Mouse (Mus musculus) left cerebral cortex, adult 6 months (tissue): ENCODE measurements around the gene Taok1. TPM values are rescaled to one million over a fixed set of nuclear protein-coding genes. Genes with fewer than 3 reads are reported as not detected.

Experiments used
- long read RNA-seq, 2 experiments: library from polyadenylated mRNA; unstranded; transcript quantifications; one replicate each; pipeline ENCODE4 v2.0.0; 2019 to 2020
- polyA plus RNA-seq: library from polyadenylated mRNA; unstranded; fragments of <200 nt; fragmentation: Nextera tagmentation; gene quantifications from 2 replicates; pipeline ENCODE4 v1.2.3, GENCODE M21; 2021

The Taok1 gene
- 11.2 and 21.6 TPM in 2 replicates for polyA plus RNA-seq
- long read RNA-seq, experiment 1, partial matches to known transcripts, result 11 of 52 reads
- long read RNA-seq, experiment 1, other reads (novel, unspliced or antisense), result 41 of 52 reads
- long read RNA-seq, experiment 2, partial matches to known transcripts, result 17 of 147 reads
- long read RNA-seq, experiment 2, other reads (novel, unspliced or antisense), result 130 of 147 reads

GRCm38 (mm10) chr11:77607538-77608455, at the start of gene Taok1:
Gene Taok1, minus strand, starts transcription at chr11:77607815.

GRCm38 (mm10) chr11:77519043-77519442, 88.6 kb downstream of the Taok1 start, which contains the start of gene Gm10392:
Gene Gm10392, minus strand, starts transcription at chr11:77519198.

GRCm38 (mm10) chr11:77515637-77516552, 91.7 kb downstream of the Taok1 start, which contains the start of gene Trp53i13:
Gene Trp53i13, minus strand, starts transcription at chr11:77515980.

GRCm38 (mm10) chr11:77514832-77515636, 92.6 kb downstream of the Taok1 start, which contains the start of gene Abhd15:
Gene Abhd15, plus strand, starts transcription at chr11:77515121.

GRCm38 (mm10) chr11:77493512-77494343, 113.9 kb downstream of the Taok1 start, which contains the start of gene Git1:
Gene Git1, plus strand, starts transcription at chr11:77493562.

GRCm38 (mm10) chr11:77489591-77490235, 117.9 kb downstream of the Taok1 start, which contains the start of gene Ankrd13b:
Gene Ankrd13b, minus strand, starts transcription at chr11:77489678.

Other genes with a start within 250 kb of the Taok1 start
- gene Coro6, start 145.4 kb downstream of the Taok1 start, polyA plus RNA-seq, result 7.2 and 7.5 TPM in 2 replicates
- gene Ankrd13b, start 118.1 kb downstream of the Taok1 start, polyA plus RNA-seq, result 5.0 and 25.4 TPM in 2 replicates
- gene Git1, start 114.3 kb downstream of the Taok1 start, polyA plus RNA-seq, result 33.1 and 34.5 TPM in 2 replicates
- gene Abhd15, start 92.7 kb downstream of the Taok1 start, polyA plus RNA-seq, result 1.0 TPM in 2 replicates
- gene Trp53i13, start 91.8 kb downstream of the Taok1 start, polyA plus RNA-seq, result 10.5 and 10.6 TPM in 2 replicates
- gene Gm10392, start 88.6 kb downstream of the Taok1 start, polyA plus RNA-seq, result not detected in 2 replicates
- 4.1 and 5.0 TPM in 2 replicates for gene Nufip2, start 78.3 kb upstream of the Taok1 start, polyA plus RNA-seq
- not detected in 2 replicates for gene Cryba1, start 117.5 kb upstream of the Taok1 start, polyA plus RNA-seq
- 18.0 and 27.7 TPM in 2 replicates for gene Myo18a, start 155.4 kb upstream of the Taok1 start, polyA plus RNA-seq
- gene Gm10277, start 179.9 kb upstream of the Taok1 start, polyA plus RNA-seq, result not detected in 2 replicates